Mouse (Mus musculus) embryonic facial prominence, embryonic 15.5 days (tissue): ENCODE data around the gene Sox1. TPM values are rescaled to one million over a fixed set of nuclear protein-coding genes. Genes with fewer than 3 reads are reported as not detected.

Experiments used
- ATAC-seq: fragments of 200-750 bp; cut with Nextera tagmentation; 2 replicates; pipeline ENCODE4 v1.8.0; 2017; ENCODE audit warnings: low read depth, moderate TSS enrichment; ENCODE audit not compliant: insufficient number of reproducible peaks, low FRiP score, low TSS enrichment
- H3K27ac ChIP-seq: fragments of 300-500 bp; sonication (generic); replicated peaks from 2 replicates; pipeline ENCODE4 v1.5.1; 2015; ENCODE audit warnings: mild to moderate bottlenecking, inconsistent platforms
- H3K27me3 ChIP-seq: fragments of 300-500 bp; sonication (generic); 2 replicates; pipeline ENCODE4 v1.6.1; 2015; ENCODE audit warnings: inconsistent platforms
- H3K36me3 ChIP-seq: fragments of 300-500 bp; sonication (generic); 2 replicates; pipeline ENCODE4 v1.6.1; 2015; ENCODE audit warnings: mild to moderate bottlenecking, inconsistent platforms
- H3K4me1 ChIP-seq: fragments of 300-500 bp; sonication (generic); 2 replicates; pipeline ENCODE4 v1.6.1; 2015; ENCODE audit warnings: inconsistent platforms
- H3K4me2 ChIP-seq: fragments of 300-500 bp; sonication (generic); replicated peaks from 2 replicates; pipeline ENCODE4 v1.6.1; 2015; ENCODE audit warnings: mild to moderate bottlenecking, inconsistent platforms
- H3K4me3 ChIP-seq: fragments of 300-500 bp; sonication (generic); replicated peaks from 2 replicates; pipeline ENCODE4 v1.5.1; 2015; ENCODE audit warnings: mild to moderate bottlenecking, inconsistent platforms
- H3K9ac ChIP-seq: fragments of 300-500 bp; sonication (generic); 2 replicates; pipeline ENCODE4 v1.6.1; 2015; ENCODE audit warnings: inconsistent platforms
- H3K9me3 ChIP-seq: fragments of 300-500 bp; sonication (generic); replicated peaks from 2 replicates; pipeline ENCODE4 v1.6.1; 2016; ENCODE audit warnings: inconsistent platforms
- whole genome bisulfite sequencing: fragments of 180-500 bp; shearing (Covaris S2); methylation state at CpG from one replicate; pipeline ENCODE4 v1.1.7; 2015; 5-methylcytosine and 5-hydroxymethylcytosine counted together
- polyA plus RNA-seq: library from polyadenylated mRNA; unstranded; fragments of >200 nt; fragmentation: Nextera tagmentation; extraction: Ambion mirVana; gene quantifications from 2 replicates; pipeline ENCODE4 v1.2.1, GENCODE M21; 2015

Sox1 gene
- 0.03 TPM in 1 of 2 replicates, not detected in the other for polyA plus RNA-seq

DNA sequence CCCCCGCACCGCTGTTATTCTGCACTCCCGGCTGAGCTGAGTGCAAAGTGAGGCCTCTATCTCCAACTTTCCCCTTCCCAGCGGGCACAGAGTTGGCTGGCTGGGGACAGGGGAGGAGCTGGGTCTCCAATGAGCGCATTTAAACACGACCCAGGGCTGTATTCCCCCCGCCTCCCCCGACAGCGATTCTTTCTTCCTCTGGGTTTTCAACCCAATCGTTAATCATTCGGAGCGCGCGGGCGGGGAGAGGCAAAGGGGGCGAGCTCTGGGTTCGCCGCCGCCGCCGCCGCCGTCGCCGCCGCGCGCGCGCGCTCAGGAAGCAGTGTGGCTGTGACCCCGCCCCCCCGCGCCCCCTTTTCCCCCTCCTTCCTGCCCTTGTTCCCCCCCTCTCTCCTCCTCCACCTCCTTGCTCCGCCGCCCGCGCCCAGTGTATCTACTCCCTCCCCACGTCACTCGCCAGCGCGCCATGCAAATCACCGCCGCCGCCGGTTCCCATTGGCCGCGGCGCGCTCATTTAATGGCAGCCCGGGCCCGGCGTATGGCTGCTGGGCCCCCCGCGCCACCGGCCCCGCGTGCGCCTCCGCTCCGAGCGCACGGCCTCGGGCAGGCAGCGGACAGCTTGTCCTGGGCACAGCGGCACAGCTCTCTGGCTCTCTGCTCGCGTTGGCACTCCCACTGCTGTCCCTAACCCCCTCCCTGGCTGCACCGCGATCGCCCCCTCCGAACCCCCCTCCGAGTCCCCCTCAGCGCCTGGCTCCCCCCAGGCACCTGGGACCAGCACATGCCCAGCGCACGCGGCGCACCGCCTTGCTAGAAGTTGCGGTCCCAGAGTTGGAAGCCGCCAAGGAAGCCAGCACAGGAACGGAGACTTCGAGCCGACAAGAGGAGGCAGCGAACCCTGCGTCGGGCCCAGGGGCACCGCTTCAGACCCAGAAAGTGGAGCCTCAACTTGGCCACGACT, at the start of gene Sox1:
Gene Sox1 (plus strand): TSS at position 225 of the 961 bp plus-strand sequence.
- peaks cover 94% of the 10 kb centered on the region for H3K27me3 ChIP-seq
- H3K9me3 ChIP-seq: no peaks in the 10 kb centered on the region
- H3K4me2 ChIP-seq: peak within 1 kb of the TSS; percentile 64
- H3K36me3 ChIP-seq: no peaks in the 10 kb centered on the region
- no peak within 1 kb of the TSS for H3K27ac ChIP-seq
- ATAC-seq: no peak
- H3K4me1 ChIP-seq: peaks cover 28% of the 10 kb centered on the region
- WGBS: under 1% methylated on average over 88 of the region's 89 CpGs
- no peak within 1 kb of the TSS for H3K9ac ChIP-seq
- peak within 1 kb of the TSS; percentile 41 for H3K4me3 ChIP-seq

DNA sequence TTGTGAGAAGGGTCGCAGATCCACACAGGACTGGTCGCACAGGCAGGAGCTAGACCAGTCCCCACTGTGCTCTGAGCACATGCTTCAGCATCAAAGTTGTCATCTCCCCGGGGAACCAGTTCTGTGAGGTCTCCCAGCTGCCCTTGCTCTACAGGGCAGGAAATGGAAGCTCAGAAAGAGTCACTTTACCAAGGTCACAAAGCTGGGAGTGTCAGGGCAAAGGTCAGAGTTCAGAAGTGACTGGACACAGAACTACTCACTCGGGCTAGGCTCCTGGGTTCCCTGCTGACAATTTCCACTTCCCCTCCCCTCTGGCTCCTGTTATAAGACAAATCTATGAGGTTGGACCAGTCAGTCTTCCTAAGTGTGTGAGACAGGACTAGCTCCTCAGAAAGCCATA, 49.2 kb upstream of the Sox1 start:
- no peak for ATAC-seq
- Histone ChIP-seq H3K4me2 (no peak overlapping the region), H3K27me3 (no peaks in the 10 kb centered on the region; the same call in 1 of the 2 replicates), H3K27ac (no peak overlapping the region), H3K9me3 (no peaks in the 10 kb centered on the region), H3K4me3 (no peak overlapping the region), H3K9ac (no peak overlapping the region), H3K4me1 (no peaks in the 10 kb centered on the region), H3K36me3 (no peaks in the 10 kb centered on the region)
- WGBS: 38% methylated on average over 4 of the region's 4 CpGs

DNA sequence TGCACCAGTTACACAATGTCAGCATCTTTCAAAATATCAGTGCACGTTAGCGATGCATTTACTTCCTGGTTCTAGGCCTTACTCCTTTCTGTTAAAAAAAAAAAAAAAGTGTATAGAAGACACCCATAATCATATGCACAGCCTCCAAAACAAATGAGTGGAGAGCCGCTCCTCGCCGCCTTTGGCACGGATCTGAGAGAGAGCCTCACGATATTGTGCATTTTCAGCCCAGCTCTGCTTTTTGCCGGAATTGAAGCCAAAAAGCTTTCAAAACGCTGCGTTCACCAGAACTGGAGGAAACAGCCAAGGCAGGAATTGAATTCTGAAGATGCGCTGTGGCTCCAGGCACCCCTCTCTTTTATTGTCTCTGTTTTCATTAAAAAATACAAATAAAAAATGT, 48.2 kb upstream of the Sox1 start:
- Histone ChIP-seq H3K27me3 (no peaks in the 10 kb centered on the region; the same call in 1 of the 2 replicates), H3K36me3 (no peaks in the 10 kb centered on the region), H3K4me1 (no peaks in the 10 kb centered on the region), H3K9me3 (no peaks in the 10 kb centered on the region), H3K9ac (no peak overlapping the region), H3K4me2 (no peak overlapping the region), H3K4me3 (no peak overlapping the region), H3K27ac (no peak overlapping the region)
- no peak for ATAC-seq
- 71% methylated on average over 11 of the region's 11 CpGs for WGBS

DNA sequence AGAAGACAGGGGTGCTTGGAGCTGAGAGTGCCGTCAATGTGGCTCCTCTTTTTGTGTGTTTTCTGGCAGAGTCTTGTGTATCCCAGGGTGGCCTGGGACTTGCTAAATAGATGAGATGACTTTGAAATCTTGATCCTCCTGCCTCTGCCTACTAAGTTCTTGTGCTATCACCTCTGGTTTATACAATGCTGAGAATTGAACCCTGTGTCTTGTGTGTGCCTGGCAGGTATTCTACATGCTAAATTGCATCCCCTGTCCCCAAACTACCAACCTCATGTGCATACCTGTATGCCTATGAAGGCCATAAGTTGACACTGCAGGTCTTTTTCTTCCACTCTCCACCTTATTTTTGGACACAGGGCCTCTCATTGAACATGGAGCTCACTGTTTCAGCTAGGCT, 46.8 kb upstream of the Sox1 start:
- Histone ChIP-seq H3K36me3 (no peaks in the 10 kb centered on the region), H3K4me1 (no peaks in the 10 kb centered on the region), H3K4me2 (no peak overlapping the region), H3K27ac (no peak overlapping the region), H3K4me3 (no peak overlapping the region), H3K9me3 (no peaks in the 10 kb centered on the region), H3K9ac (no peak overlapping the region), H3K27me3 (no peaks in the 10 kb centered on the region; the same call in 1 of the 2 replicates)
- no peak for ATAC-seq
- WGBS: 78% methylated on average over 1 of the region's 1 CpGs

DNA sequence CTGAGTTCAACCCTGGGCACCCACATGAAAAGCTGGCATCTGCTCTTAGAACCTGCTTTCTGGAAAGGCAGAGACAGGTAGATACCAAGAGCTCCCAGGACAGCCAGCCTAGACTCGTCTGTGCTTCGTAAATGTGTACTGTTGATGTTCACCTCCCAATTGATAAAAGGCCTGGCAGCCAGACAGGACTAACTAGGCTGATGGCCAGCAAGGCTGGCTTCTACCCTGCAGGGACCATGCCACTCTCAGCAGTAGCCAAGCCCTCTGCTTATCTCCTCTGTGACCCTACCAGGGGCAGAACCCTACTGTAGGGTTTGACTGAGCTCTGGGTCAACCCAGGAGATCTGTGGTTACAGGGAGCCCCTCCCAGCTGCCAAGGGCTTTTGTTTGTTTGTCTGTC, 45.5 kb upstream of the Sox1 start:
- Histone ChIP-seq H3K4me1 (no peaks in the 10 kb centered on the region), H3K9me3 (no peaks in the 10 kb centered on the region), H3K27me3 (no peaks in the 10 kb centered on the region; the same call in 1 of the 2 replicates), H3K4me3 (no peak overlapping the region), H3K9ac (no peak overlapping the region), H3K4me2 (no peak overlapping the region), H3K27ac (no peak overlapping the region), H3K36me3 (no peaks in the 10 kb centered on the region)
- WGBS: 67% methylated on average over 2 of the region's 2 CpGs
- no peak for ATAC-seq

DNA sequence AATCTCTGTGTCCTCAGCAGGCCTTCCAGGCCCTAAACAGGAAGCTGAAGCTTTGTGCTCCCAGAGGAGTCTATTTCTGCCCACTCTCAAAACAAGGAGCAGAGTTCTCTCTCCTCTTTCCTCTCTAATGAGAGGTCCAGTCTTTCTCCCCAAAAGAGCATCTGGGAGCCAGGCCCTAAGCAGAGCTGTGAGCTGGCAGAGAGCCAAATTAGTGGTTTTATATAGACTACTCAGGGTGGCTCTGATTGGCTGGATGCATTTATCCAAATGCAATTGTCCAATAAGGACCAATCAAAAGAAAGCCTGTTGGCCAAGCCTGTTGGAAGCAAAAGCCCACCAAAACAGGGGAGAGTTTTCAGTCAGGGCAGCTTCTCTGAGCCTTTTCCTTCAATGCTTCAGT, 44.0 kb upstream of the Sox1 start:
- H3K4me2 ChIP-seq: no peak overlapping the region
- H3K27ac ChIP-seq: no peak overlapping the region
- no peak for ATAC-seq
- H3K9ac ChIP-seq: no peak overlapping the region
- H3K27me3 ChIP-seq: no peaks in the 10 kb centered on the region
- H3K4me1 ChIP-seq: no peaks in the 10 kb centered on the region
- H3K9me3 ChIP-seq: no peaks in the 10 kb centered on the region
- no peak overlapping the region for H3K4me3 ChIP-seq
- H3K36me3 ChIP-seq: no peaks in the 10 kb centered on the region

DNA sequence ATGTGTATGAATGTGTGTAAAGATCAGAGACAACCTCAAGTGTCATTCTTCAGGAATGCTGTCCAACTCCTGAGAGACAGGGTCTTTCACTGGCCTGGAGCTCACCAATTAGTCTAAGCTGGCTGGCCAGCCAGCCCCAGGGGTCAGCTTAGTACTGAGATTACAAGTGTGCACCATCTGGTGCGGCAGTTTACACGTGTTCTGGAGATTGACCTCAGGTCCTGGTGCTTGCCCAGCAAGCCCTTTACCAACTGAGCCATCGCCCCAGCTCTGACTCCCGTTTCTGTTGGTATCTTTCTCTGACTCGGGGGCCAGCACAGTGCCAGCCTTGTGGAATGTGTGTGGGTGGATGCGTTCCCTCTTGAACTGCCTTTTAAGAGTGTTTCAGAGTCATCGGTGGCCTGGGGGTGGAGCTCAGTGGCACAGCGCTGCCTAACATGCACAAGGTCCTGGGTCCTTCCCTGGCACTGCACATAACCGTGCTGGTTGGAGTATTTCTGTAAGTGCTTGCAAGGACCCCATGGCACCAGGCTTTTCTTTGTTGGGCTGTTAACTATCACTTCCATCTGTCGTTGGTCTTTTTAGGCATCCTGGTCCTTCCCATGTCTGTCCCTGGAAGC, 40.6 kb upstream of the Sox1 start:
- no peak for ATAC-seq
- H3K4me3 ChIP-seq: no peak overlapping the region
- no peaks in the 10 kb centered on the region for H3K36me3 ChIP-seq
- no peaks in the 10 kb centered on the region for H3K9me3 ChIP-seq
- H3K9ac ChIP-seq: no peak overlapping the region
- no peak overlapping the region for H3K27ac ChIP-seq
- 50% methylated on average over 10 of the region's 10 CpGs for WGBS
- no peak overlapping the region for H3K4me2 ChIP-seq
- H3K4me1 ChIP-seq: no peaks in the 10 kb centered on the region
- H3K27me3 ChIP-seq: no peaks in the 10 kb centered on the region

DNA sequence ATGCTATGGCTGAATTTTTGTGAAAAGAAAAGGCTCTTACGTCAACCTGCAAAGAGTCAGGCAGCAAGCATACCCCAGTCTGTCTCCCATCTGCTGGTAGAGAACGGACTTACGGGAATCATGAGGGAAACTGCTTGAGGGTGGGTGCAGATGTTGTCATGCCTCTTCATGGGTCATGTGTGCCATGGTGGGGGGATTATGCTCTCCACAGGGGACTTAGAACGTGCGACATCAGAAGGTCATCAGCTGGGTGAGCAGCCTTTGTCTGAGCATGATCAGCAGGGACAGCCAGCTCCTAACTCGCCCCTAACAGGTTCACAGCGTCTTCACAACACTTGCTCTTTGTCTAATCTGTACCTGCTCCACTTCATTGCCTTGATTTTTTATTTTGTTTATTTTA, 26.9 kb upstream of the Sox1 start:
- H3K9ac ChIP-seq: no peak overlapping the region
- no peak overlapping the region for H3K27ac ChIP-seq
- H3K4me3 ChIP-seq: no peak overlapping the region
- no peak overlapping the region for H3K4me2 ChIP-seq
- ATAC-seq: no peak
- 55% methylated on average over 7 of the region's 7 CpGs for whole genome bisulfite sequencing
- no peaks in the 10 kb centered on the region for H3K36me3 ChIP-seq
- H3K4me1 ChIP-seq: no peaks in the 10 kb centered on the region
- no peaks in the 10 kb centered on the region for H3K9me3 ChIP-seq
- peaks cover 16% of the 10 kb centered on the region; the same call in 1 of the 2 replicates for H3K27me3 ChIP-seq

DNA sequence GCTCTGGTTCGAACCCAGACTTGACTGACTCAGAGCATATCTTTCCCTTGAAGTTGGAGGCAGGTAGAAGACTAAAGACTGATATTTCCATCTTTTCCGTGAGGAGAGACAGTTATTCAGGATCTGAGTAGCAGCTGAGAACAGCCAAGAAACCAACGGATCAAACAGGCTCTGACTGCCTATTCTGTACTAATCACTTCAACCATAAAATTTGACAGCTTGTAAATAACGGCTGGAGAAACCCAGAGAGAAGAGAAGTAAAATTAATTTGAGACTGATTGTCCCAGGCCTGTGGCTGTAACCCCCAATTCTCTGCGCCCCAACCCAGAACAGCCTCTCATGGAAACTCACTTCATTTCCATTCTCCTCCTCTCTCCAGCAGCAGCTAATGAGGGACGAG, 26.2 kb upstream of the Sox1 start:
- Histone ChIP-seq H3K27me3 (peaks cover 16% of the 10 kb centered on the region; the same call in 1 of the 2 replicates), H3K9ac (no peak overlapping the region), H3K9me3 (no peaks in the 10 kb centered on the region), H3K36me3 (no peaks in the 10 kb centered on the region), H3K4me2 (no peak overlapping the region), H3K27ac (no peak overlapping the region), H3K4me3 (no peak overlapping the region), H3K4me1 (no peaks in the 10 kb centered on the region)
- no peak for ATAC-seq
- 72% methylated on average over 6 of the region's 6 CpGs for WGBS

DNA sequence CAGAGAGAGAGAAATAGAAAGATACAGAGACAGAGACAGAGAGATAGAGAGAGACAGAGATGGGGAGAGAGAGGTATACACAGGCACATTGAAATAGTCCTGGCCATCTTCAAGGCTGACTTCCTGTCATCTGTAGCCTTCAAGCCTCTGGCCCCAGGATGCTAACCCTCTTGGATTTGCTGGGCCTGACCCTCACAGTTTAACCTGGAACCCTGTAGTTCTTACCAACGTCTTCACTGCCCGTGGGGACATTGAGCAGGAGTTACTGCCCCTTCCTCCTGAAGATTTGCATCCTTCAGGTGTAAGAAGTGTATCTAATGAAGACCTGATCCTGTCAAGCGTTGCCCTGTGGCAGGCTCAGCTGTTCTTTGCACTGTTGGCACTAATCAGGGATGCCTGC, 14.0 kb upstream of the Sox1 start:
- WGBS: 58% methylated on average over 3 of the region's 3 CpGs

DNA sequence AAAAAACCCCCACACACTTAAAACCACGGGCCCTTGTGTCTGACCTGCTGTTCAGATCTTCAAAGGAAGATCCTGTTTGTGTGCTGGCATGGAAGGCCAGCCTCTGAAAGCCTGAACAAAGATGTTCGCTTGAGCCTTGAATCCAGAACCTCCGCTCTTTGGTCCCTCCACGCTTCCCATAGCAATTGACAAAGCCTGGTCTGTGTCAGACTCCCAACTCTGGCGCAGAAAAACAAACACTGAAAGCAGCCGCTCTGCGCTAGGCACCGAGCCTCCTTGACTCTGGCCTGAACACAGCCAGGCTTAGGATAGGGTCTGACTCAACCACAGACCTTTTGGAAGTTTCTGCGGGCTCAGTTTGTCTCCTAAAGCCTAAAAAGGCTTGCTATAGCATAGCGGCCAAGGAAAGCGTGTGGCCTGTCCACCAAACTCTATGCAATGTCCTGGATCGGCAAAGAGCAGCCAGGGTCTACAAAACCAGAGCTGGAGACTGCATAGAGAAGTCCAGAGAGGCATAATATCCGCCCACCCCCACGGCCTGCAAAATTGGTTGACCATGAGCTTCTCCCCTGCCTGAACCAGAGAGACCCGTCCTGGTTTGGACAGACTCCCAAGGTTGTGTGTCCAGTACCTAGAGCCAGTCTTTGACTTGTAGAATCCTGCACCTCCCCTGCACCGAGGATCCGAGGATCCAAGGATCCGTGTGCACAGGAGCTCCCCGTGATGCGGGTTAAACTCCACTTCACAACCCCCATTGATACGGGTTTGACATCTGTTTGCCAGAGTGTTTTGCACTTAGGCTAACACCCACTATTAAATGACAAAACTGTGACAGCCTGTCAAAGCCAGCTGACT, 12.2 kb upstream of the Sox1 start:
- H3K4me2 ChIP-seq: no peak overlapping the region
- H3K27ac ChIP-seq: no peak overlapping the region
- no peak for ATAC-seq
- WGBS: 4% methylated on average over 21 of the region's 21 CpGs
- H3K36me3 ChIP-seq: no peaks in the 10 kb centered on the region
- H3K9ac ChIP-seq: no peak overlapping the region
- peaks cover 89% of the 10 kb centered on the region for H3K27me3 ChIP-seq
- H3K9me3 ChIP-seq: no peaks in the 10 kb centered on the region
- H3K4me1 ChIP-seq: peaks cover 27% of the 10 kb centered on the region
- no peak overlapping the region for H3K4me3 ChIP-seq

More for the DNA sequence above, 14.0 kb upstream of the Sox1 start:
- no peak overlapping the region for H3K4me2 ChIP-seq
- H3K36me3 ChIP-seq: no peaks in the 10 kb centered on the region
- H3K9me3 ChIP-seq: no peaks in the 10 kb centered on the region
- H3K27me3 ChIP-seq: peaks cover 71% of the 10 kb centered on the region
- no peak overlapping the region for H3K9ac ChIP-seq
- peaks cover 23% of the 10 kb centered on the region for H3K4me1 ChIP-seq
- ATAC-seq: no peak
- no peak overlapping the region for H3K27ac ChIP-seq
- H3K4me3 ChIP-seq: no peak overlapping the region
